Mouse (Mus musculus): Measurements from ENCODE around the gene Nufip2. TPM values are rescaled to one million over a fixed set of nuclear protein-coding genes. Genes with fewer than 3 reads are reported as not detected.
A peak's percentile ranks its signal among the peaks of the same experiment; 100 is the strongest.

Nufip2 gene
- polyA plus RNA-seq, 1 experiment from 2014 or later = 2.9 TPM

GRCm38 (mm10) chr11:77783747-77784646, 98.0 kb downstream of the Nufip2 start:
- 0 out of 2 replicates have a peak, but pooled peaks have one; percentile 10 for ATAC-seq (replicated peaks; ENCODE audit: extremely low read depth, insufficient read depth, low FRiP score)
- H3K36me3 ChIP-seq (ENCODE audit: control insufficient read depth, insufficient read depth) = no peaks in the 10 kb centered on the region
- WGBS = 39% methylated on average over 18 of the region's 18 CpGs
- peak overlapping the region; percentile 90 for H3K27ac ChIP-seq (ENCODE audit: low read length)
- no peak overlapping the region for H3K4me3 ChIP-seq (ENCODE audit: low read length)
- H3K9ac ChIP-seq (ENCODE audit: low read length) = peak overlapping the region; percentile 46; the same call in 1 of the 2 replicates
- no peaks in the 10 kb centered on the region for H3K27me3 ChIP-seq (ENCODE audit: control insufficient read depth, insufficient read depth, low read length)
- no peaks in the 10 kb centered on the region for H3K9me3 ChIP-seq (replicated peaks; ENCODE audit: control insufficient read depth, low read length)
- peaks cover 49% of the 10 kb centered on the region for H3K4me1 ChIP-seq (ENCODE audit: control insufficient read depth, insufficient read depth, low read length)
- peak overlapping the region; percentile 10; the same call in 1 of the 2 replicates for H3K4me2 ChIP-seq (ENCODE audit: low read depth, low read length)

- Histone ChIP-seq H3K9ac (ENCODE audit: low read length) (peak overlapping the region; percentile 46; the same call in 1 of the 2 replicates), H3K27me3 (ENCODE audit: control insufficient read depth, insufficient read depth, low read length) (no peaks in the 10 kb centered on the region), H3K9me3 (replicated peaks; ENCODE audit: control insufficient read depth, low read length) (no peaks in the 10 kb centered on the region), H3K27ac (ENCODE audit: low read length) (peak overlapping the region; percentile 90), H3K4me3 (ENCODE audit: low read length) (no peak overlapping the region), H3K4me1 (ENCODE audit: control insufficient read depth, insufficient read depth, low read length) (peaks cover 51% of the 10 kb centered on the region), H3K36me3 (ENCODE audit: control insufficient read depth, insufficient read depth) (no peaks in the 10 kb centered on the region), H3K4me2 (ENCODE audit: low read depth, low read length) (peak overlapping the region; percentile 37)
- 44% methylated on average over 9 of the region's 9 CpGs for WGBS
- ATAC-seq (replicated peaks; ENCODE audit: extremely low read depth, insufficient read depth, low FRiP score) = no peak
Measured at GRCm38 (mm10) chr11:77784894-77785293, 98.9 kb downstream of the Nufip2 start.

GRCm38 (mm10) chr11:77785396-77785767, 99.4 kb downstream of the Nufip2 start:
- ATAC-seq (replicated peaks; ENCODE audit: extremely low read depth, insufficient read depth, low FRiP score) = peak; percentile 43
- Histone ChIP-seq H3K27ac (ENCODE audit: low read length) (peak overlapping the region; percentile 90), H3K9ac (ENCODE audit: low read length) (peak overlapping the region; percentile 63), H3K4me1 (ENCODE audit: control insufficient read depth, insufficient read depth, low read length) (peaks cover 56% of the 10 kb centered on the region), H3K36me3 (ENCODE audit: control insufficient read depth, insufficient read depth) (no peaks in the 10 kb centered on the region), H3K9me3 (replicated peaks; ENCODE audit: control insufficient read depth, low read length) (no peaks in the 10 kb centered on the region), H3K4me3 (ENCODE audit: low read length) (no peak overlapping the region), H3K27me3 (ENCODE audit: control insufficient read depth, insufficient read depth, low read length) (no peaks in the 10 kb centered on the region), H3K4me2 (ENCODE audit: low read depth, low read length) (peak overlapping the region; percentile 37)
- 9% methylated on average over 5 of the region's 5 CpGs for WGBS

GRCm38 (mm10) chr11:77785768-77786561, 100.0 kb downstream of the Nufip2 start:
- 22% methylated on average over 7 of the region's 7 CpGs for WGBS
- Histone ChIP-seq H3K4me2 (ENCODE audit: low read depth, low read length) (peak overlapping the region; percentile 37), H3K36me3 (ENCODE audit: control insufficient read depth, insufficient read depth) (no peaks in the 10 kb centered on the region), H3K9me3 (replicated peaks; ENCODE audit: control insufficient read depth, low read length) (no peaks in the 10 kb centered on the region), H3K4me3 (ENCODE audit: low read length) (no peak overlapping the region), H3K9ac (ENCODE audit: low read length) (peak overlapping the region; percentile 63), H3K27ac (ENCODE audit: low read length) (peak overlapping the region; percentile 90), H3K4me1 (ENCODE audit: control insufficient read depth, insufficient read depth, low read length) (peaks cover 59% of the 10 kb centered on the region), H3K27me3 (ENCODE audit: control insufficient read depth, insufficient read depth, low read length) (no peaks in the 10 kb centered on the region)
- ATAC-seq (replicated peaks; ENCODE audit: extremely low read depth, insufficient read depth, low FRiP score) = peak; percentile 20; the same call in 1 of the 2 replicates

GRCm38 (mm10) chr11:77787707-77788106, 101.8 kb downstream of the Nufip2 start, which contains the start of gene Gm10277:
Gene Gm10277 (minus strand): TSS chr11:77787747.
- 74% methylated on average over 5 of the region's 5 CpGs for WGBS
- no peak for ATAC-seq (replicated peaks; ENCODE audit: extremely low read depth, insufficient read depth, low FRiP score)
- no peaks in the 10 kb centered on the region for H3K27me3 ChIP-seq (ENCODE audit: control insufficient read depth, insufficient read depth, low read length)
- no peaks in the 10 kb centered on the region for H3K9me3 ChIP-seq (replicated peaks; ENCODE audit: control insufficient read depth, low read length)
- peak within 1 kb of the TSS; percentile 90 for H3K27ac ChIP-seq (ENCODE audit: low read length)
- no peak within 1 kb of the TSS for H3K4me3 ChIP-seq (ENCODE audit: low read length)
- H3K36me3 ChIP-seq (ENCODE audit: control insufficient read depth, insufficient read depth) = no peaks in the 10 kb centered on the region
- no peak within 1 kb of the TSS for H3K4me2 ChIP-seq (ENCODE audit: low read depth, low read length)
- H3K9ac ChIP-seq (ENCODE audit: low read length) = no peak within 1 kb of the TSS
- H3K4me1 ChIP-seq (ENCODE audit: control insufficient read depth, insufficient read depth, low read length) = peaks cover 74% of the 10 kb centered on the region

GRCm38 (mm10) chr11:77789512-77789911, 103.6 kb downstream of the Nufip2 start:
- Histone ChIP-seq H3K9ac (ENCODE audit: low read length) (no peak overlapping the region; the same call in 1 of the 2 replicates), H3K27me3 (ENCODE audit: control insufficient read depth, insufficient read depth, low read length) (no peaks in the 10 kb centered on the region), H3K4me1 (ENCODE audit: control insufficient read depth, insufficient read depth, low read length) (peaks cover 65% of the 10 kb centered on the region), H3K4me2 (ENCODE audit: low read depth, low read length) (no peak overlapping the region), H3K27ac (ENCODE audit: low read length) (peak overlapping the region; percentile 31; the same call in 1 of the 2 replicates), H3K9me3 (replicated peaks; ENCODE audit: control insufficient read depth, low read length) (no peaks in the 10 kb centered on the region), H3K4me3 (ENCODE audit: low read length) (no peak overlapping the region), H3K36me3 (ENCODE audit: control insufficient read depth, insufficient read depth) (no peaks in the 10 kb centered on the region)
- ATAC-seq (replicated peaks; ENCODE audit: extremely low read depth, insufficient read depth, low FRiP score) = no peak
- 94% methylated on average over 5 of the region's 5 CpGs for WGBS

- Histone ChIP-seq H3K4me1 (ENCODE audit: control insufficient read depth, insufficient read depth, low read length) (peaks cover 57% of the 10 kb centered on the region), H3K9me3 (replicated peaks; ENCODE audit: control insufficient read depth, low read length) (no peaks in the 10 kb centered on the region), H3K27ac (ENCODE audit: low read length) (peak overlapping the region; percentile 89), H3K9ac (ENCODE audit: low read length) (peak overlapping the region; percentile 67), H3K4me2 (ENCODE audit: low read depth, low read length) (peak overlapping the region; percentile 13; the same call in 1 of the 2 replicates), H3K36me3 (ENCODE audit: control insufficient read depth, insufficient read depth) (no peaks in the 10 kb centered on the region), H3K4me3 (ENCODE audit: low read length) (no peak overlapping the region), H3K27me3 (ENCODE audit: control insufficient read depth, insufficient read depth, low read length) (no peaks in the 10 kb centered on the region)
- no peak for ATAC-seq (replicated peaks; ENCODE audit: extremely low read depth, insufficient read depth, low FRiP score)
- WGBS = 13% methylated on average over 9 of the region's 9 CpGs
Measured at GRCm38 (mm10) chr11:77790286-77790685, 104.3 kb downstream of the Nufip2 start.

- Histone ChIP-seq H3K9me3 (replicated peaks; ENCODE audit: control insufficient read depth, low read length) (no peaks in the 10 kb centered on the region), H3K27me3 (ENCODE audit: control insufficient read depth, insufficient read depth, low read length) (no peaks in the 10 kb centered on the region), H3K4me2 (ENCODE audit: low read depth, low read length) (peak overlapping the region; percentile 13), H3K9ac (ENCODE audit: low read length) (peak overlapping the region; percentile 67), H3K4me1 (ENCODE audit: control insufficient read depth, insufficient read depth, low read length) (peaks cover 47% of the 10 kb centered on the region), H3K27ac (ENCODE audit: low read length) (peak overlapping the region; percentile 89), H3K36me3 (ENCODE audit: control insufficient read depth, insufficient read depth) (no peaks in the 10 kb centered on the region), H3K4me3 (ENCODE audit: low read length) (no peak overlapping the region)
- WGBS = 25% methylated on average over 8 of the region's 8 CpGs
- ATAC-seq (replicated peaks; ENCODE audit: extremely low read depth, insufficient read depth, low FRiP score) = no peak
Measured at GRCm38 (mm10) chr11:77791241-77791727, 105.3 kb downstream of the Nufip2 start.

Measured in heart, embryonic 16.5 days (tissue).